Mouse (Mus musculus): ENCODE data around the gene Slc22a12.

Slc22a12 gene

GRCm38 (mm10) chr19:6542367-6543034, at the start of gene Slc22a12:
TSS of gene Slc22a12 (minus strand) at chr19:6543032.
- in situ Hi-C loops (cut with MboI, MseI), result no loop called here

- in situ Hi-C loops (cut with MboI, MseI), result loop anchor here (5.0 kb wide), 1 partner anchor 80 kb away; no protein-coding TSS in a partner anchor
Measured at GRCm38 (mm10) chr19:6572001-6572400, 29.2 kb upstream of the Slc22a12 start.

- in situ Hi-C loops (cut with MboI, MseI), result loop anchor here (5.0 kb wide), 1 partner anchor 79 kb away; no protein-coding TSS in a partner anchor
Measured at GRCm38 (mm10) chr19:6571476-6571875, 28.6 kb upstream of the Slc22a12 start.

- in situ Hi-C loops (cut with MboI, MseI), result no loop called here
Measured at GRCm38 (mm10) chr19:6569561-6569960, 26.7 kb upstream of the Slc22a12 start.

GRCm38 (mm10) chr19:6569021-6569420, 26.2 kb upstream of the Slc22a12 start:
- in situ Hi-C loops (cut with MboI, MseI), result no loop called here

GRCm38 (mm10) chr19:6566450-6566849, 23.6 kb upstream of the Slc22a12 start:
- in situ Hi-C loops (cut with MboI, MseI), result no loop called here

- in situ Hi-C loops (cut with MboI, MseI), result no loop called here
Measured at GRCm38 (mm10) chr19:6565136-6565535, 22.3 kb upstream of the Slc22a12 start.

GRCm38 (mm10) chr19:6560246-6560815, 17.5 kb upstream of the Slc22a12 start:
- in situ Hi-C loops (cut with MboI, MseI), result no loop called here

- in situ Hi-C loops (cut with MboI, MseI), result no loop called here
Measured at GRCm38 (mm10) chr19:6559576-6559975, 16.7 kb upstream of the Slc22a12 start.

- in situ Hi-C loops (cut with MboI, MseI), result no loop called here
Measured at GRCm38 (mm10) chr19:6553819-6554582, 11.2 kb upstream of the Slc22a12 start.

GRCm38 (mm10) chr19:6553174-6553573, 10.3 kb upstream of the Slc22a12 start:
- in situ Hi-C loops (cut with MboI, MseI), result no loop called here

GRCm38 (mm10) chr19:6552302-6553028, 9.6 kb upstream of the Slc22a12 start:
- in situ Hi-C loops (cut with MboI, MseI), result no loop called here

- in situ Hi-C loops (cut with MboI, MseI), result no loop called here
Measured at GRCm38 (mm10) chr19:6551215-6551614, 8.4 kb upstream of the Slc22a12 start.

- in situ Hi-C loops (cut with MboI, MseI), result no loop called here
Measured at GRCm38 (mm10) chr19:6549566-6549965, 6.7 kb upstream of the Slc22a12 start.

- in situ Hi-C loops (cut with MboI, MseI), result no loop called here
Measured at GRCm38 (mm10) chr19:6548431-6549410, 5.9 kb upstream of the Slc22a12 start.

GRCm38 (mm10) chr19:6547801-6548200, 5.0 kb upstream of the Slc22a12 start:
- in situ Hi-C loops (cut with MboI, MseI), result no loop called here

GRCm38 (mm10) chr19:6546096-6546495, 3.3 kb upstream of the Slc22a12 start:
- in situ Hi-C loops (cut with MboI, MseI), result no loop called here

GRCm38 (mm10) chr19:6545481-6545880, 2.6 kb upstream of the Slc22a12 start:
- in situ Hi-C loops (cut with MboI, MseI), result no loop called here

GRCm38 (mm10) chr19:6544712-6545111, 1.9 kb upstream of the Slc22a12 start:
- in situ Hi-C loops (cut with MboI, MseI), result no loop called here

GRCm38 (mm10) chr19:6543518-6543917, 686 bp upstream of the Slc22a12 start:
- in situ Hi-C loops (cut with MboI, MseI), result no loop called here

- in situ Hi-C loops (cut with MboI, MseI), result no loop called here
Measured at GRCm38 (mm10) chr19:6543035-6543383, 177 bp upstream of the Slc22a12 start.
